Mouse (Mus musculus) CD8-positive naive resting alpha-beta T cell, adult 57 days (primary cell): ENCODE data around the gene Nav3. TPM values are rescaled to one million over a fixed set of nuclear protein-coding genes. Genes with fewer than 3 reads are reported as not detected.

Source experiments
- total RNA-seq: library from RNA; stranded (reverse); gene quantifications from one replicate; pipeline ENCODE4 v1.2.4, GENCODE M21; 2023

The Nav3 gene
- total RNA-seq: not detected

GRCm38 (mm10) chr10:110455838-110456493 lies at the start of gene Nav3:
Gene Nav3, minus strand, starts transcription at chr10:110456204.

